21 mouse cellular contexts compared by ENCODE assay signal in the genomic region with DNA sequence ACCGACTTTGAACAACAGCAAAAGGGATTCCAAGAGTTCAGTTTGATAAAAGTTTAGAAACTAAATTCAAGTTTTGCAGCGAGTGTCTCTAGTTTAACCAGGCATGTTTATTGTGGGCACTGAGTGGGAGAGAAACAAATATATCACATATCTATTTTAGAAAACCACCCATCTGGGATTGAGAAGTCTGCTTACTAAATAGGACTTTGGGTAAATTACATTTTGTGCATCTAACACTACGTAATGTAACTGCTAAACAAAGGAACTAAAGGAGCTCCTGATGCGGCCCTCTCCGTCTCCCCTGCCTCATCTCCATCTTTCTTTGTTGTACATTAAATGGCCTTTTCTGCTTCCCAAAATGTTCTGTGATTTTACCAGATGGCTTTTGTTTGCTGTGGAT. TPM values are rescaled to one million over a fixed set of nuclear protein-coding genes. Genes with fewer than 3 reads are reported as not detected.
"Had no signal": no experiment of that assay in that cellular context is flagged by ENCODE, and none has a peak within 500 bp of the region (broad histone marks: within the 10 kb centered on the region; RNA-seq: fewer than 3 reads in every experiment).

No protein-coding gene starts in this region.

- H3K9me3 ChIP-seq: midbrain, embryonic 10.5 days; midbrain, embryonic 12.5 days; neural tube, embryonic 13.5 days; neural tube, embryonic 15.5 days had no signal

- ATAC-seq: midbrain, embryonic 16.5 days had no signal

- H3K9ac ChIP-seq: lung, embryonic 14.5 days; midbrain, embryonic 12.5 days; neural tube, embryonic 13.5 days; neural tube, embryonic 15.5 days had no signal

- H3K4me1 ChIP-seq: neural tube, embryonic 15.5 days had no signal

- H3K4me3 ChIP-seq: midbrain, embryonic 10.5 days; midbrain, embryonic 12.5 days; myocyte; neural tube, embryonic 13.5 days; neural tube, embryonic 15.5 days had no signal

- H3K27ac ChIP-seq: midbrain, embryonic 10.5 days; midbrain, embryonic 12.5 days; neural tube, embryonic 13.5 days; neural tube, embryonic 15.5 days had no signal

- H3K36me3 ChIP-seq: midbrain, embryonic 10.5 days; midbrain, embryonic 12.5 days; neural tube, embryonic 13.5 days; neural tube, embryonic 15.5 days had no signal

- H3K4me2 ChIP-seq: lung, embryonic 14.5 days; midbrain, embryonic 12.5 days; neural tube, embryonic 13.5 days; neural tube, embryonic 15.5 days had no signal

- DNase-seq: lung, adult 18-20 months; lung, embryonic 14.5 days; lung, postnatal 10 days; lung, postnatal 4 days; midbrain, embryonic 14.5 days; retina, postnatal 1 day; right cerebral cortex, adult 18-20 months; right cerebral cortex, postnatal 25 days; right cerebral cortex, postnatal 4 days; spleen, adult 18-20 months; thymus, adult 18-20 months; thymus, postnatal 14 days; thymus, postnatal 36 days had no signal

- H3K27me3 ChIP-seq: neural tube, embryonic 15.5 days had no signal

RNA-seq across cellular contexts. Expression of a gene that starts 40.5 kb away (rescaled TPM):
- total RNA-seq: megakaryocyte, adult 5-6 weeks; megakaryocyte-erythroid progenitor cell, adult 5-6 weeks had no signal
